Mouse (Mus musculus) Patski (cell line): ENCODE data around the gene Clec4f. TPM values are rescaled to one million over a fixed set of nuclear protein-coding genes. Genes with fewer than 3 reads are reported as not detected.

Experiments
- ATAC-seq: fragments of 100-300 bp; one replicate; pipeline ENCODE4 v1.8.0; 2021
- CTCF ChIA-PET: fragments of 350-600 bp; sonication (Branson Sonifier 250); formaldehyde crosslinking; loops from one replicate; lab custom pipeline; 2022; ENCODE audit warnings: inconsistent platforms; lab: Charles Lee
- POLR2A ChIA-PET: fragments of 350-600 bp; sonication (Branson Sonifier 250); formaldehyde crosslinking; loops from one replicate; lab custom pipeline; 2022; ENCODE audit warnings: antibody characterized with exemption, inconsistent platforms; lab: Charles Lee
- DNase-seq: peaks from one replicate; pipeline ENCODE4 v3.0.0-alpha.2; 2011; ENCODE audit warnings: low read depth, low spot score
- H3K27me3 ChIP-seq: fragments of 371-371 bp; one replicate; pipeline ENCODE4 v1.5.1; 2021
- CTCF ChIP-seq: fragments of 100-300 bp; IDR thresholded peaks from one replicate; pipeline ENCODE4 v1.5.1; 2021
- in situ Hi-C: fragments of 300-500 bp; cut with MboI; formaldehyde crosslinking; loops from 3 replicates; pipeline ENCODE4 v1.11.1; 2018; ENCODE audit warnings: low pct_unique_long_range_greater_than_20kb, mixed read lengths
- polyA plus RNA-seq: library from polyadenylated mRNA; unstranded; gene quantifications from one replicate; pipeline ENCODE4 v1.2.3, GENCODE M21; 2021

Gene Clec4f
- polyA plus RNA-seq, 1 experiment from 2014 or later: not detected

GRCm38 (mm10) chr6:83695731-83696130 lies 39.7 kb upstream of the Clec4f start:
- ChIA-PET POLR2A (no interaction called here), CTCF (interaction anchor here (1.2 to 1.9 kb wide), 2 partner anchors 15 to 35 kb away, joined by 3 to 6 read pairs; no protein-coding TSS in a partner anchor)
- in situ Hi-C loops: no loop called here
- DNase-seq (no peak), ATAC-seq (no peak)
- TF ChIP-seq CTCF: no peak
- H3K27me3 ChIP-seq: peaks cover 65% of the 10 kb centered on the region

GRCm38 (mm10) chr6:83693835-83694234 lies 37.8 kb upstream of the Clec4f start:
- ChIA-PET POLR2A (no interaction called here), CTCF (interaction anchor here (0.6 to 2.0 kb wide), 13 partner anchors 10 to 87 kb away, joined by 3 to 13 read pairs (median 3); no protein-coding TSS in a partner anchor)
- ATAC-seq (no peak), DNase-seq (no peak)
- in situ Hi-C loops: loop anchor here (5.0 kb wide), 1 partner anchor 83 kb away; the partner anchor contains the start of gene Tex261
- peaks cover 64% of the 10 kb centered on the region for H3K27me3 ChIP-seq
- peak; percentile 76 for TF ChIP-seq CTCF

GRCm38 (mm10) chr6:83692962-83693361 lies 37.0 kb upstream of the Clec4f start:
- ATAC-seq: no peak
- DNase-seq: no peak
- POLR2A ChIA-PET: no interaction called here
- CTCF ChIA-PET: interaction anchor here (2.0 kb wide), 1 partner anchor 35 kb away, joined by 6 read pairs; no protein-coding TSS in a partner anchor
- peaks cover 64% of the 10 kb centered on the region for H3K27me3 ChIP-seq
- no peak for TF ChIP-seq CTCF
- in situ Hi-C loops: loop anchor here (5.0 kb wide), 1 partner anchor 84 kb away; the partner anchor contains the start of gene Tex261

GRCm38 (mm10) chr6:83690936-83691335 lies 34.9 kb upstream of the Clec4f start:
- ATAC-seq: no peak
- TF ChIP-seq CTCF: no peak
- ChIA-PET POLR2A (no interaction called here), CTCF (interaction anchor here (0.9 to 1.5 kb wide), 4 partner anchors 9 to 92 kb away, joined by 3 to 4 read pairs (median 4); no protein-coding TSS in a partner anchor)
- peaks cover 57% of the 10 kb centered on the region for H3K27me3 ChIP-seq
- DNase-seq: no peak
- in situ Hi-C loops: loop anchor here (5.0 kb wide), 1 partner anchor 86 kb away; the partner anchor contains the start of gene Tex261

- ChIA-PET POLR2A (no interaction called here), CTCF (interaction anchor here (0.8 to 3.0 kb wide), 5 partner anchors 9 to 93 kb away, joined by 3 to 11 read pairs (median 4); no protein-coding TSS in a partner anchor)
- in situ Hi-C loops: loop anchor here (5.0 kb wide), 1 partner anchor 87 kb away; the partner anchor contains the start of gene Tex261
- ATAC-seq: no peak
- DNase-seq: no peak
- TF ChIP-seq CTCF: peak; percentile 80
- peaks cover 60% of the 10 kb centered on the region for H3K27me3 ChIP-seq
Observed at GRCm38 (mm10) chr6:83690277-83690676, 34.3 kb upstream of the Clec4f start.

GRCm38 (mm10) chr6:83689374-83689773 lies 33.4 kb upstream of the Clec4f start:
- no peak for TF ChIP-seq CTCF
- POLR2A ChIA-PET: no interaction called here
- CTCF ChIA-PET: interaction anchor here (0.8 to 3.0 kb wide), 4 partner anchors 8 to 87 kb away, joined by 3 to 11 read pairs (median 4); no protein-coding TSS in a partner anchor
- no peak for ATAC-seq
- no peak for DNase-seq
- peaks cover 59% of the 10 kb centered on the region for H3K27me3 ChIP-seq
- in situ Hi-C loops: loop anchor here (5.0 kb wide), 1 partner anchor 43 kb away; no protein-coding TSS in a partner anchor

GRCm38 (mm10) chr6:83677757-83678156 lies 21.8 kb upstream of the Clec4f start, which contains the start of gene Cd207:
TSS of gene Cd207 (minus strand) at chr6:83677857.
- no peak for ATAC-seq
- CTCF ChIA-PET: no interaction called here
- no peak for TF ChIP-seq CTCF
- H3K27me3 ChIP-seq: peaks cover 24% of the 10 kb centered on the region
- no peak for DNase-seq
- in situ Hi-C loops: loop anchor here (5.0 kb wide), 1 partner anchor 95 kb away; no protein-coding TSS in a partner anchor
- POLR2A ChIA-PET: no interaction called here

- peaks cover 21% of the 10 kb centered on the region for H3K27me3 ChIP-seq
- in situ Hi-C loops: loop anchor here (5.0 kb wide), 1 partner anchor 321 kb away; no protein-coding TSS in a partner anchor
- ATAC-seq: no peak
- ChIA-PET POLR2A (no interaction called here), CTCF (interaction anchor here (0.9 to 1.1 kb wide), 3 partner anchors 8 to 90 kb away, joined by 3 to 6 read pairs (median 3); no protein-coding TSS in a partner anchor)
- DNase-seq: no peak
- TF ChIP-seq CTCF: peak; percentile 88
Observed at GRCm38 (mm10) chr6:83673395-83673794, 17.4 kb upstream of the Clec4f start.

- DNase-seq (no peak), ATAC-seq (no peak)
- CTCF ChIA-PET: interaction anchor here (2.7 kb wide), 1 partner anchor 82 kb away, joined by 10 read pairs; no protein-coding TSS in a partner anchor
- peaks cover 52% of the 10 kb centered on the region for H3K27me3 ChIP-seq
- in situ Hi-C loops: no loop called here
- TF ChIP-seq CTCF: no peak
- POLR2A ChIA-PET: no interaction called here
Observed at GRCm38 (mm10) chr6:83665009-83665408, 9.0 kb upstream of the Clec4f start.

GRCm38 (mm10) chr6:83660821-83661220 lies 4.8 kb upstream of the Clec4f start:
- in situ Hi-C loops: no loop called here
- H3K27me3 ChIP-seq: peaks cover 54% of the 10 kb centered on the region
- DNase-seq: no peak
- TF ChIP-seq CTCF: no peak
- CTCF ChIA-PET: interaction anchor here (1.0 to 1.3 kb wide), 2 partner anchors 11 to 19 kb away, joined by 4 to 5 read pairs; no protein-coding TSS in a partner anchor
- ATAC-seq: no peak
- POLR2A ChIA-PET: no interaction called here

GRCm38 (mm10) chr6:83646715-83647114 lies 9.3 kb downstream of the Clec4f start:
- DNase-seq: no peak
- ChIA-PET CTCF (interaction anchor here (1.1 kb wide), 1 partner anchor 21 kb away, joined by 3 read pairs; no protein-coding TSS in a partner anchor), POLR2A (no interaction called here)
- peaks cover 36% of the 10 kb centered on the region for H3K27me3 ChIP-seq
- in situ Hi-C loops: no loop called here
- ATAC-seq: no peak
- TF ChIP-seq CTCF: no peak
